Mouse (Mus musculus) thymus, postnatal 25 days (tissue): ENCODE data around the gene Nkrf.

Experiments used
- DNase-seq: peaks from one replicate; pipeline ENCODE4 v3.0.0; 2022

Gene Nkrf

GRCm38 (mm10) chrX:36902321-36903114 lies at the start of gene Nkrf:
Nkrf (minus strand) TSS chrX:36902899.
- DNase-seq = peak; percentile 55

- DNase-seq = no peak
These were observed 38.4 kb upstream of the Nkrf start for GRCm38 (mm10) chrX:36941106-36941505.

GRCm38 (mm10) chrX:36939806-36940413 lies 37.2 kb upstream of the Nkrf start:
- no peak for DNase-seq

DNA sequence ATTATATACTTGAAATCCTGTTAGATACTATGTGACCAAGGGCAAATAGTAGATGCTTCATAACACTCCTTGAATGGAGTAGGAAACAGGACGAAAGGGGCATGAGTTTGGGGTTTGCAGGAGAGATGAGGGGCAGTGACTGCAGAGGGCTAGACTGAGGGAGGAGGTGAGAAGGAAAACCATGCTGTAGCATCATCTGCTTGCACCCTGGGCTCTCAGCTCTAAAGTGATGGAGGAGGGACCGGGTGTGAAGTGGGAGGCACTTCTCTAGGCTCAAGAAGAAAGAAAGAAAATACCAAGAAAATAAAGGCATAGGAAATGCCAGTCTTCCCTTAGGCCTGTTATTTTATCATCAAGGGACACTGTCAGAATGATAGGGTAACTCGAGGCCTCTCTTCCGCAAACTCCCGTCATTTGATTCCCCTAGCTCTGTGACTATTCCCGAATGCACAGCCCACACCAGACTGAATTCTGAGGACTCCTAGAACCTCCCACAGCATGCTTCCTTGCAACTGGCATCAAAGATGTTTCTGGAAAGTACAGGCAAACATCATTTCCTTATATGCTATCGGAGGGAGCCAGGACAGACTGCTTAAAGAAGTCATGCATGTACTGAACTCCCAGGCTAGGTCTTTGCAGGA lies 32.7 kb upstream of the Nkrf start:
- DNase-seq = no peak

DNA sequence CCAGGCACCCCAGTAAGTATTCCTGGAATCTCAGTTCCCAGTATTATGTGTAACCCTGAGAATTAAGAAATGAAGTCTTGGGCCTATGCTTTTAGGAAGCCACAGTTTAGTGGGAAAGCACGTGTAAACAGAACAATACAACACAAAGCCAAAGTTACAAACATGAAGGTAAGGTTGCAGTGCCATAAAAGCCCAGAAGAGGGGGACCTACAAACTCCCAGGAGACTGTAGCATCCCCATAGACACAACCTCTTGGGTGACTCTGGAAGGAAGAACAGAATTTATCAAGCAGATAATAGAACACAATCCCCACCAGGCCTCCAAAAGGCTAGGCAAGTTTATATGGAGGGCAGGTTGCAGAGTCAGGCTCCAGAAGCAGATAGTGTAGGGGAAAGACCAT lies 27.9 kb upstream of the Nkrf start:
- peak; percentile 23 for DNase-seq

DNA sequence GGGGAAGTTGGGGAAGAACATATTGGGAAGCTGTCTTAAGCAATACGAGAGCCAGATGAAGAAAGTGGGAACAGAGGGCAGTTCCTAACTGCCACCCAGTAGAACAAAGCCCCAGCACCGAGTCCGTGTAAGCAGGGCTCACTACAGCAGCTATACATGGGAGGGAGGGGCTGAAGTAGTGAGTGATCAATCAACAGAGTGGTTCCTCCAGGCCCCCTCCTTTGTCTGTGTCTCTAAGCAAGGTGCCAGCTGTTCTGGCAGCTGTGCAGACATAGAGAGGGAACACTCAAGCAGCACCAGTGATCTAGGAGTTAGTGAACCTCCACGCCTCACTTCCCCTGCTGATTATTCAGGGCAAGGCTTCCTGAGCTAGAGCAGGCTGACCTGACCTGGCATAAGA lies 27.0 kb upstream of the Nkrf start:
- DNase-seq = no peak

GRCm38 (mm10) chrX:36928791-36929190 lies 26.1 kb upstream of the Nkrf start:
- DNase-seq = no peak

- no peak for DNase-seq
These were observed 18.6 kb upstream of the Nkrf start for GRCm38 (mm10) chrX:36921346-36921745.

- no peak for DNase-seq
These were observed 15.1 kb upstream of the Nkrf start for GRCm38 (mm10) chrX:36917749-36918148.

- peak; percentile 52 for DNase-seq
These were observed 8.6 kb upstream of the Nkrf start for GRCm38 (mm10) chrX:36911343-36911742.

DNA sequence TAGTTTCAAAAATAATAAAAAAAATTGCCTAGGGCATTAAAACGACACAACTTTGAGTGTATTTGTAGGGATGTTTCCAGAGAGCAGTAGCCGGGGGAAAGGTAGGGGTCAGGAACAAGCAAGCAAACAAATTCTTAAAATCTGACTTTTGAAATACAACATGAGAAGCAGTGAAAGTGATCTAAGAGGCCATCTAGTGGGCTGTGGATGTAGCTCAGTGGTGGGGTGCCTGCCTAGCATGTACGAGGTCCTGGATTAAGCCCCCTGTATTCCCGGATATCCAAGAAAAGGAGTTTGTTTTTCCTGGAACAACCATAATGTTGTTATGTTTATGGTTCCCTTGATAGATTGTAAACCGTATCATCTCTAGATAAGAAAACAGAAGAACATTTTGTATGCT lies 3.8 kb upstream of the Nkrf start:
- DNase-seq = no peak

GRCm38 (mm10) chrX:36903115-36903768 lies 543 bp upstream of the Nkrf start:
- DNase-seq = peak; percentile 93

- no peak for DNase-seq
These were observed 1.0 kb downstream of the Nkrf start for GRCm38 (mm10) chrX:36901655-36902054.

DNA sequence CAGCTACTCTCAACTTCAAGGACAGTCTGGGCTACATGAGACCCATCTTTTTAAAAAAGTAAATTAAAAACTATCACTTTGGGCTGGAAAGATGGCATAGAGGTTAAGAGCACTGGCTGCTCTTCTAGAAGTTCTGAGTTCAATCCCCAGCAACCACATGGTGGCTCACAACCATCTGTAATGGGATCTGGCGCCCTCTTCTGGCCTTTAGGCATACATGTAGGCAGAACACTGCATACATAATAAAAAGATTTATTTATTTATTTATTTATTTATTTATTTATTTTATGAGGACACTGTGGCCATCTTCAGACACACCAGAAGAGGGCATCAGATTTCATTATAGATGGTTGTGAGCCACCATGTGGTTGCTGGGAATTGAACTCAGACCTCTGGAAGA lies 3.8 kb downstream of the Nkrf start:
- DNase-seq = peak; percentile 19

DNA sequence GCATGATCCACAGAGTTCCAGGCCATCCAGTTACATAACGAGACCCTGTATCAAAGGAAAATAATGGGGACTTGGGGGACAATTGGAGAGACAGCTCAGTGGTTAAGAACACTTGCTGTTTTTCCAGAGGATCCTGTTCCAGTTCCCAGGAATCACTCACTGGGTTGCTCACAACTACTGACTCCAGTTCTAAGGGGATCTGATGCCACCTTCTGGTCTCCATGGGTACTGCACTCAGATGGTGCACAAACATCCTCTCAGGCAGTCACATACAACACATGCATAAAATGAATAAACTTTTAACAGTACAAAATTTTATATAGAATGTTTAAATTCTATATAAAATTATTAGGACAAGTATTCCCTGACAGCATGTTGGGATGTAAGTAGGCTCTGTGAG lies 18.0 kb downstream of the Nkrf start:
- DNase-seq = no peak

DNA sequence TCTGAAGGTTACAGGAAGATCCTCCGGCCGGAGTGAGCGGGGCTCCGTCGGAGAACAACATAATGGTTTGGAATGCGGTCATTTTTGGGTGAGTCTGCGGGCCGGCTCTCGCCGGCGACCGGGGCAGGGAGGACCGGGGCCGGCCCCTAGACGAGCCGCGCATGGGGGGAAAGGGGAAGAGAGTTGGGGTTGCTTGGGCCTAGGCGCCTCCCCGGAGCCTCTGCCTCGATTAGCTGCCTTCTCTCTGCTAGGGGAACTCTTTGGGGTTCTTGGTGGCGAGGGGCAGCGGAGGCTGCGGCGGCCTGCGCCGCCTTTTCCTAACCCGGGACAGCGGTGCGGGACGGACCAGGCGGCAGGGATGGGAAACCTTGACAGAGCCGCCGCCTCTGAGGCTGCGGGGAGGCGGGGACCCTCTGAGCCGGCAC lies 28.0 kb downstream of the Nkrf start:
- no peak for DNase-seq

DNA sequence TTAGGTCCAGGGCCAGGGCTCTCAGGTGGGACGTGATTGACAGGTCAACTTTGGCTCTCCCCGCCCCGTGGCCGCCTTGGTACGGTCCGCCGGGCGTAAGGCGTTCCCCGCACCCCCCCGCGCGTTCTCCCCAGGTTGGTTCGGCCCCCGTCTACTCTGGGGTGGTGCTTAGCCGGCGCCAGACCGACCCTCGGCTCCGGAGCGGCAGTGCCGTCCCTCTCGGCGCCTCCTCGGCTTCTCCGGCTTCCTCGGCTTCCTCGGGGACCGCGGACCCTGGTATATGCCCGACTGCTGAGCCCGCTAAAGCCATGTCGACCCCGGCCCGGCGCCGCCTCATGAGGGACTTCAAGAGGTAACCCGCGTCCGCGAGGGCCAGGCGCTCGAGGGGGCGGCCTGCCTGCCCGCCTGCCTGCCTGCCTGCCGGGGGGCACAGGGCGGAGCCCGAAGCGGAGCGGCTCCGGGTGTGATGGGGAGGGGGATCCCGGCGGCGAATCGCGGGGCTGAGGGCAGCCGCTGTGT lies 28.5 kb downstream of the Nkrf start:
- peak; percentile 91 for DNase-seq

GRCm38 (mm10) chrX:36873765-36874164 lies 28.9 kb downstream of the Nkrf start, which contains the start of the genes Ube2a and C330007P06Rik:
Ube2a (plus strand) TSS chrX:36873900.
C330007P06Rik (minus strand) TSS chrX:36874111.
- no peak for DNase-seq

GRCm38 (mm10) chrX:36870372-36870771 lies 32.3 kb downstream of the Nkrf start:
- DNase-seq = no peak

DNA sequence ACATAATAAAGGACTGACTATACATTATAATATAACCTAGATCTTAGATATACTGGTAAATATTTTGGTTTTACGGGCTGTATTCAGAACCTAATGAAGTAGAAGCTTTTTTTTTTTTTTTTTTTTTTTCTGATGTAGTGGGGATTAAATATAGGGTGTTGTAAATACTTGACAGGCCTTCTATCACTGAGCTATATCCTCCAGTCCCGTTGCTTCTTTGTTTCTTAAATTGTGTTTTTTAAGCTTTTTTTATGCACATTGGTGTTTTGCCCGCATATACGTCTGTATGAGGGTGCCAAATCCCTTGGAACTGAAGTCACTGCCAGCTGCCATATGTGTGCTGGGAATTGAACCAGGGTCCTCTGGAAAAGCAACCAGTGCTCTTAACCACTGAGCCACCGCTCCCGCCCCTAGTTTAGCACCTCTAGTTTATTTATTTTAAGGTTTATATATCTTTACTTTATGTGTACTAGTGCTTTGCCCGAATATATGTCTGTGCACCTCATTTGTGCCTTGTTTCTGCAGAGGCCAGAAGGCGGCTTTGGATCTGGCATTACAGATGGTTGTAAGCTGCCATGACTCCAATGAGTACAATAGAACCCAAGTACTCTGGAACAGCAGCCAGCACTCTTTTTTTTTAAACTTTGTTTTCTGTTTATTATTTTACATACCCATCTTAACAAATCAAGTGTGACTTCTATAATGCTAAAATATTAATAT lies 37.9 kb downstream of the Nkrf start:
- DNase-seq = no peak

DNA sequence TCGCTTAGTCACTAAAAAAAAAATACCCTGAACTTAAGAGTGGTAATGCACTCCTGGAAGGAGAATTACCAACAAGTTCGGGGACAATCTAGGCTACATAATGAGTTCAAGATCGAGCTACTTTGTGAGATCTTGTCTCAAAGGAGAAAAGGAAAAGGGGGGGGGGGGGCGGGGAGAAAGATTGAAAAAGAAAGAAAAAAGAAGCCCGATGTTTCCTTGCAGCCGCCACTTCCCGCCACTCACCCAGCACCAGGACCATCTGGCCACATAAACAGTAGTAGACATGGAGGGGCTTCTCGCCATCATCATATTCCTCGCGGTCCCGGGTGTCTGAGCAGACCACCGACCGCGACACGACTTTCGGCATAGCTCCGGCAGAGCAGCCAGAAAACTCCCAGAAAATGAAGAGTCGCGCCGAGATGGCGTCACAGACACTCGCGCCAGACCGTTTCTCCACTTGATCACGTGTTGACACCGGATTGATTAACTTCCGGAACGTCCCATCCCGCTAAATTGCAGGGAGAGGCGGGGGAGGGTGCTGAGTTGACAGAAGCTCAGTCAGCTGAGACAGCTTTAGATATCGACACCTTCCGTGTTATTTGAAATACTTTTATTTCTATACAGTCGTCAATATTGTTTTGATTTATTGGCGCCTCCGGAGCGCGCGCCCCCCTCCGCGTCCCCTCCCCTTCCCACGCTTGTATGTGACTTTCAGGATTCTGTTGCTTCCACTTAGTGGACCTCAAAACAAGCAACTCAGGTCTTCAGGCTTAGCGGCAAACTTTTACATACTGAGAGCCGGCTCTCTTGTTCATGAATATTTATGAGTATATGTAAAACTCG lies 38.7 kb downstream of the Nkrf start:
- DNase-seq = peak; percentile 78

DNA sequence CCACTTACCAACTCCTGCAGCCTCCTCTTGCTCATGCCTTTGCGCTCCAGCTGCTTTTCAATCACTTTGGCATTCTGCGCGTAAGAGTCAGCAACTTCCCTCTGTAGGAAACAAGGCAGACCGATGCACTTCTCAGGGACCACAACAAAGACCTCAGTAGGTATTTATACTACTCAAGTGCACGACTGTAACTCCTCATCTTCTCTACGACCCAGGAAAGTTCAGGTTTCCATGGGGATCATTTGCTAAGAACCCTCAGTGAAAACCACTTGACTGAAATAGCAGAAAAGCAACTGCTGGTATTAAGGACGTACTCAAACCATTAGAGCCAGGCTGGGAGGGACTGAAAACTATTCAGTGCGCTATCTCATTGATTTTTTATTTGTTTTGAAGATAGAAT lies 50.1 kb downstream of the Nkrf start:
- no peak for DNase-seq
